Mouse (Mus musculus): ENCODE measurements around the gene Dppa2. TPM values are rescaled to one million over a fixed set of nuclear protein-coding genes. Genes with fewer than 3 reads are reported as not detected.
A peak's percentile ranks its signal among the peaks of the same experiment; 100 is the strongest.

Gene Dppa2
- total and polyA plus RNA-seq, 2 experiments from 2014 or later, result not detected

DNA sequence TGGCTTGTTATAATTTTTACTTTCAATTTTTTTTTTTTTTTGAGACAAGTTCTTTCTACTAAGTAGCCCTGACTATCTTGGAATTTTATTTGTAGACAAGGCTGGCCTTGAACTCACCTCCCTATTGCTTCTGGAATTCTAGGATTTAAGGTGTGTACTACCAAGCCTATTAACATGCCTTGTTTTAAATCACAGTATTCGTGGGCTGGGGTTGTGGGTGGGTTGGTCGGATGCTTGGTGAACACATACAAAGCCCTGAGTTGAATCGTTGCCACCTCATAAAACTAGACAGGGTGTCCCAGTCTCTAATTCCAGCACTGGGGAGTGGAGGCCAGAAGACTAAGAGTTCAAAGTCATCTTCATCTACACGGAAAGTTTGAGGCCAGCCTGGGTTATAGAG, 31.6 kb downstream of the Dppa2 start:
- Histone ChIP-seq H3K4me1 (ENCODE audit: insufficient read depth) (no peaks in the 10 kb centered on the region), H3K27ac (ENCODE audit: low read depth, low read length) (no peak overlapping the region), H3K36me3 (ENCODE audit: insufficient read depth) (no peaks in the 10 kb centered on the region), H3K4me3 (ENCODE audit: low read depth, low read length) (no peak overlapping the region), H3K9me3 (ENCODE audit: low read length) (no peaks in the 10 kb centered on the region), H3K4me2 (ENCODE audit: low read depth) (no peak overlapping the region), H3K27me3 (ENCODE audit: insufficient read depth, low read length) (no peaks in the 10 kb centered on the region), H3K9ac (no peak overlapping the region)
- WGBS, result 90% methylated on average over 4 of the region's 4 CpGs
- ATAC-seq, result no peak
- no peak for DNase-seq
- TF ChIP-seq CTCF (IDR thresholded peaks at IDR 0.05; ENCODE audit: low read depth), result no peak

DNA sequence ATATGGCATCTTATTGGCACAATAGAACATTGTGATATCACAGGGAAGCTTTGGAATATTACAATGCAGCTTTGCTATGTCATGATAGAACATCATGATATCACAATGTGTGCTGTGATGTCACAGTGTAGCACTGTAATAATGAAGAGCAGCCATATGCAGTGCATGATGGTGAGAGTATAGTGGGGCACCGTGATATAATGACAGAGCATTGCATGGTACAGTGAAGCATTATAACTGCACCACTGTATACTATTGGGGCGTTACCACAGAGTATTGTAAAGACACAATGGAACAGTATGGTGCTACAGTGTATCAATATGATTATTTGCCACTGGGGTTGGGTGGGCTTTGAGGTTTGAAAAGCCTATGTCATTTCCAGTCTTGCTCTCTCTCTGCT, 40.5 kb downstream of the Dppa2 start:
- Histone ChIP-seq H3K9me3 (ENCODE audit: low read length) (no peaks in the 10 kb centered on the region), H3K4me1 (ENCODE audit: insufficient read depth) (no peaks in the 10 kb centered on the region), H3K27me3 (ENCODE audit: insufficient read depth, low read length) (no peaks in the 10 kb centered on the region), H3K27ac (ENCODE audit: low read depth, low read length) (no peak overlapping the region), H3K36me3 (ENCODE audit: insufficient read depth) (no peaks in the 10 kb centered on the region), H3K9ac (no peak overlapping the region), H3K4me2 (ENCODE audit: low read depth) (no peak overlapping the region), H3K4me3 (ENCODE audit: low read depth, low read length) (no peak overlapping the region)
- no peak for TF ChIP-seq CTCF (IDR thresholded peaks at IDR 0.05; ENCODE audit: low read depth)
- WGBS, result 91% methylated on average over 2 of the region's 2 CpGs
- DNase-seq (no peak), ATAC-seq (no peak)

DNA sequence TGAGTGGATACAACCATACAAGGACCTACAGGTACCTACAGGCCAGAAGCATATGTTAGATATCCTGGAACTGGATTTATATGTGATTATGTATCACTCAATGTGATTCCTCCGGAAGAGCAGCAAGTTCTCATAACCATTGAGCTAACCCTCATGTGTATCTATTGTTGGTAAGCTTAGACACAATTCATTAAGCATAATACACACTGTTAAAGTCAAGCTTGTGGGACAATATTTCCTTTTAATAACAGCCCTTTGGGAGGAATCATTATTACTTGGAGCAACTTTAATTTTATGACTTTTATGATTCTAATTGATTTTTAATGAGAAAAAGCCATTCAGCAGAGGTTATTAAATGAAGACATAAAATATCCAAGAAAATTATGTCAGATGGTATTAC, 43.5 kb downstream of the Dppa2 start:
- Histone ChIP-seq H3K4me1 (ENCODE audit: insufficient read depth) (no peaks in the 10 kb centered on the region), H3K27ac (ENCODE audit: low read depth, low read length) (no peak overlapping the region), H3K4me2 (ENCODE audit: low read depth) (no peak overlapping the region), H3K4me3 (ENCODE audit: low read depth, low read length) (no peak overlapping the region), H3K27me3 (ENCODE audit: insufficient read depth, low read length) (no peaks in the 10 kb centered on the region), H3K9me3 (ENCODE audit: low read length) (no peaks in the 10 kb centered on the region), H3K9ac (no peak overlapping the region), H3K36me3 (ENCODE audit: insufficient read depth) (no peaks in the 10 kb centered on the region)
- no peak for ATAC-seq
- TF ChIP-seq CTCF (IDR thresholded peaks at IDR 0.05; ENCODE audit: low read depth), result no peak
- 90% methylated on average over 1 of the region's 1 CpGs for WGBS
- no peak for DNase-seq

DNA sequence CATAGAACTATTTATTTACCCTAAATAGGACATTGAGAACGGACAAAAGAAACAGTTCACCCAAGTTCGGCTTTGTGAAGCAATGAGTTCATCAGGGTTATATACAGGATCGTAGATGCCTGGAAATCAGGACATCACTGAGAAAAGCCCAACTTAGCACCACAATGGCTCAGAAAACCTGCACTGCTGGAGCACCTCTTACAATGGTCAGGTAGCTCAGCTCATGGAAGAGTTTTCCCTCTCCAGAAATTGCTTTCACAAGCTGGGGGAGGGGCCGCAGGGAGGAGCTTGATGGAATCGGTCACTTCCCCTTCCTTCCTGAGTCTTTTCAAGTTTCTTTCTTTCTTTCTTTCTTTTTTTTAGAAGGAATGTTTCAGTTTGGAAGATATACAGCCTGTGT, 52.0 kb downstream of the Dppa2 start:
- ATAC-seq (no peak), DNase-seq (no peak)
- H3K9me3 ChIP-seq (ENCODE audit: low read length), result no peaks in the 10 kb centered on the region
- no peak for TF ChIP-seq CTCF (IDR thresholded peaks at IDR 0.05; ENCODE audit: low read depth)
- H3K27ac ChIP-seq (ENCODE audit: low read depth, low read length), result no peak overlapping the region
- no peaks in the 10 kb centered on the region for H3K27me3 ChIP-seq (ENCODE audit: insufficient read depth, low read length)
- H3K9ac ChIP-seq, result no peak overlapping the region
- no peaks in the 10 kb centered on the region for H3K4me1 ChIP-seq (ENCODE audit: insufficient read depth)
- no peaks in the 10 kb centered on the region for H3K36me3 ChIP-seq (ENCODE audit: insufficient read depth)
- H3K4me2 ChIP-seq (ENCODE audit: low read depth), result no peak overlapping the region
- 93% methylated on average over 5 of the region's 5 CpGs for WGBS
- no peak overlapping the region for H3K4me3 ChIP-seq (ENCODE audit: low read depth, low read length)

DNA sequence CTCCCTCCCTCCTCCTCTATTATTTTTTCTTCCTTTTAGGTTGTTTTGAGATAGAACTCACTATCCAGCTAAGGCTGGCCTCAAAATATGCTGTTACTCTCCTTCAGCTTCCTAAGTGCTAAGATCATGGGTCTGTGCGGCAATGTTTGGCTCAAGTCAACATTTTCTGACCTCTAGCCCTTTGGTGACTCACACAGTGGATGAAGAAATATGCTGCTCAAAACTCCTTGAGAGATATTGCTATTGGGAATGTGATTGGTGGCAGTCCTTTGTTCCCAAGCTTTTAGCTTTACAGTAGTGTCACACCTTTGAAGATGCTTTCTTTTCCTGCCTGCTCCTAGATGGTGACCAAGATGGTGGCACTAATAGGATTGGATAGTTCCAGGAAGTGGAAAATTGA, 52.7 kb downstream of the Dppa2 start:
- Histone ChIP-seq H3K27ac (ENCODE audit: low read depth, low read length) (no peak overlapping the region), H3K4me1 (ENCODE audit: insufficient read depth) (no peaks in the 10 kb centered on the region), H3K9ac (no peak overlapping the region), H3K36me3 (ENCODE audit: insufficient read depth) (no peaks in the 10 kb centered on the region), H3K4me2 (ENCODE audit: low read depth) (no peak overlapping the region), H3K4me3 (ENCODE audit: low read depth, low read length) (no peak overlapping the region), H3K9me3 (ENCODE audit: low read length) (no peaks in the 10 kb centered on the region), H3K27me3 (ENCODE audit: insufficient read depth, low read length) (no peaks in the 10 kb centered on the region)
- TF ChIP-seq CTCF (IDR thresholded peaks at IDR 0.05; ENCODE audit: low read depth), result no peak
- no peak for ATAC-seq
- no peak for DNase-seq
- WGBS, result 89% methylated on average over 1 of the region's 1 CpGs

DNA sequence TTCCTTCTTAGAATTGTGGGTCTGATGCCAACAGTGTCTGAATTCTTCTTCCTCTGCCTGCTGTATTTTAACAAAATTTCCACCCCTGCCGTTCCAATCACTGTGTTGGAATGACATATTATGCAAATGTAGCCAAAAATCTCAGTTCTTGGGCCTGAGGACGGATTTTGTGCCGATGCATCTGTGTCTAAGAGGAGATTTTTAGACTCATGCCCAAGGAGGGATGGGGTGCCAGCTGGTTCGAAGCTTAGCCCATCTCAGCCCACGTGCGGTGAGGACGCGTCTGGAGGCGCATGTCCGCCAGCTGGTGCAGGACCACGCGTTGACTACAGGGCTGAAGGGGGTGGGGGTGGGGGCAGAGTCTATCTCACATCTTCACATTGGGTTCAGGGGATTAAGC, 57.2 kb downstream of the Dppa2 start:
- H3K36me3 ChIP-seq (ENCODE audit: insufficient read depth), result no peaks in the 10 kb centered on the region
- ATAC-seq, result peak; percentile 68
- H3K27me3 ChIP-seq (ENCODE audit: insufficient read depth, low read length), result no peaks in the 10 kb centered on the region
- no peak for TF ChIP-seq CTCF (IDR thresholded peaks at IDR 0.05; ENCODE audit: low read depth)
- 63% methylated on average over 12 of the region's 12 CpGs for WGBS
- DNase-seq, result peak; percentile 45
- H3K9ac ChIP-seq, result no peak overlapping the region
- H3K4me1 ChIP-seq (ENCODE audit: insufficient read depth), result no peaks in the 10 kb centered on the region
- no peak overlapping the region for H3K27ac ChIP-seq (ENCODE audit: low read depth, low read length)
- no peaks in the 10 kb centered on the region for H3K9me3 ChIP-seq (ENCODE audit: low read length)
- no peak overlapping the region for H3K4me2 ChIP-seq (ENCODE audit: low read depth)
- H3K4me3 ChIP-seq (ENCODE audit: low read depth, low read length), result no peak overlapping the region

DNA sequence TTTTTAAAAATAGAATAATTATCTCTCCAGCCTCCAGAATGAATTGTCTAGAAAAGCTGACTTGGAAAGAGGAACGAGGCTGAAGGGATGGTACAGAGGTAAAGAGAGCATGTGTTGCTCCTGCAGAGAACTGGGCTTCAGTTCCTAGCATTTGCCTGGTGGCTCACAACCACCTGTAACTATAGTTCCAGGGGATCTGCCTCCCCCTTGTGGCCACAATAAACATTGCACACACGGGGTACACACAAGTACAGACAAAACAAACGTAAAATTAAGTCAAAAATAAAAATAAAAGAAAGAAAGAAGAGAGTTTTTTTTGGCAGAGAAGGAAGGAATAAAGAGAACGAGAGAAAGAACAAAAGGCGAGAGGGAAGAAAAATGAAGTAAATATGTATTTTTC, 63.1 kb downstream of the Dppa2 start:
- no peak overlapping the region for H3K4me3 ChIP-seq (ENCODE audit: low read depth, low read length)
- peak; percentile 46 for TF ChIP-seq CTCF (IDR thresholded peaks at IDR 0.05; ENCODE audit: low read depth)
- no peaks in the 10 kb centered on the region for H3K4me1 ChIP-seq (ENCODE audit: insufficient read depth)
- H3K27ac ChIP-seq (ENCODE audit: low read depth, low read length), result no peak overlapping the region
- ATAC-seq (no peak), DNase-seq (no peak)
- no peak overlapping the region for H3K9ac ChIP-seq
- H3K36me3 ChIP-seq (ENCODE audit: insufficient read depth), result no peaks in the 10 kb centered on the region
- no peaks in the 10 kb centered on the region for H3K9me3 ChIP-seq (ENCODE audit: low read length)
- H3K4me2 ChIP-seq (ENCODE audit: low read depth), result no peak overlapping the region
- no peaks in the 10 kb centered on the region for H3K27me3 ChIP-seq (ENCODE audit: insufficient read depth, low read length)
- 88% methylated on average over 5 of the region's 5 CpGs for WGBS

DNA sequence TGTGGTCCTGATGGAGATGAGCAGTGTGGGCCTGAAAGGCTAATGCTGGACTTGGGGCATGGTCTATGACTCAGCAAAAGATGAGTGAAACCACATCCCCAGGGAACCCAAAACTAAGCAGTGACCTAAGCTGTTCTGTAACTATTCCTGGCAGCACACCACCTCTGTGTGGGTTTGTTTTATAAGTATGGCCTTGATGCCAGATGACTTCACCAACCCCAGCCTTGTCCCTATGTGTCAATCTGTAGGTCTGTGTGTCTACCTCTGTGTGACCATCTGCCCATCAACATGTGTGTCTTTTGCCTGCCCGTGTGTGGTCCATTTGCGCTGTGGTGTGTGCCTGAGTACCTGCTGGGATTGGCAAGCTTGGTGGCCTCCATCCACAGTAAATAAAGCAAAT, 64.4 kb downstream of the Dppa2 start:
- H3K4me3 ChIP-seq (ENCODE audit: low read depth, low read length), result no peak overlapping the region
- DNase-seq, result no peak
- H3K4me1 ChIP-seq (ENCODE audit: insufficient read depth), result no peaks in the 10 kb centered on the region
- 95% methylated on average over 2 of the region's 2 CpGs for WGBS
- no peaks in the 10 kb centered on the region for H3K9me3 ChIP-seq (ENCODE audit: low read length)
- H3K27me3 ChIP-seq (ENCODE audit: insufficient read depth, low read length), result no peaks in the 10 kb centered on the region
- no peak overlapping the region for H3K9ac ChIP-seq
- H3K36me3 ChIP-seq (ENCODE audit: insufficient read depth), result no peaks in the 10 kb centered on the region
- no peak for TF ChIP-seq CTCF (IDR thresholded peaks at IDR 0.05; ENCODE audit: low read depth)
- no peak for ATAC-seq
- no peak overlapping the region for H3K27ac ChIP-seq (ENCODE audit: low read depth, low read length)
- no peak overlapping the region for H3K4me2 ChIP-seq (ENCODE audit: low read depth)

Other genes starting within 250 kb of the Dppa2 start
- gene Dppa4, start 20.2 kb upstream of the Dppa2 start, total RNA-seq (2014; rRNA removed), result not detected in 2 replicates
- gene Dppa4, start 20.2 kb upstream of the Dppa2 start, polyA plus RNA-seq (2015; fragmentation: Nextera tagmentation; extraction: Ambion mirVana), result not detected in 2 replicates
- not detected in 2 replicates for gene Gm5485, start 108.5 kb downstream of the Dppa2 start, total RNA-seq (2014; rRNA removed)
- not detected in 2 replicates for gene Gm5485, start 108.5 kb downstream of the Dppa2 start, polyA plus RNA-seq (2015; fragmentation: Nextera tagmentation; extraction: Ambion mirVana)
- gene Morc1, start 127.3 kb downstream of the Dppa2 start, total RNA-seq (2014; rRNA removed), result 0.31 TPM in 1 of 2 replicates, not detected in the other
- gene Morc1, start 127.3 kb downstream of the Dppa2 start, polyA plus RNA-seq (2015; fragmentation: Nextera tagmentation; extraction: Ambion mirVana), result 0.06 and 0.10 TPM in 2 replicates